Mouse (Mus musculus) small intestine, adult 2 months (tissue): ENCODE measurements around the gene Ice2.

Experiments
- CTCF ChIP-seq: fragments of 200-500 bp; IDR thresholded peaks from 2 replicates; pipeline ENCODE4 v1.5.1; 2012; ENCODE audit warnings: low read depth, mild to moderate bottlenecking, control low read depth, inconsistent platforms, low read length, moderate library complexity, mixed read lengths; ENCODE audit not compliant: insufficient replicate concordance, insufficient read length; ENCODE audit errors: extremely low read depth
- POLR2A ChIP-seq: fragments of 200-500 bp; IDR thresholded peaks from 2 replicates; pipeline ENCODE4 v1.6.1; 2012; ENCODE audit warnings: low read depth, mild to moderate bottlenecking, control low read depth, inconsistent platforms, low read length, moderate library complexity

- no peak for TF ChIP-seq POLR2A
- no peak for TF ChIP-seq CTCF
Observed at GRCm38 (mm10) chr9:69457747-69458625, 60.3 kb downstream of the Ice2 start.
